Mouse (Mus musculus): ENCODE results near the gene Ppp1r3e. TPM values are rescaled to one million over a fixed set of nuclear protein-coding genes. Genes with fewer than 3 reads are reported as not detected.

The Ppp1r3e gene
- total RNA-seq, 2 experiments from 2014 or later: 18.6 to 21.2 TPM

GRCm38 (mm10) chr14:54875844-54876538 is 1.4 kb downstream of the Ppp1r3e start:
- intact Hi-C loops (cut with DNase I): no loop called here
- no peak for DNase-seq (ENCODE audit: extremely low spot score in 1 of 2, low spot score in 2 of 2)
- no peak for TF ChIP-seq CTCF (IDR thresholded peaks at IDR 0.05)
- Histone ChIP-seq H3K4me3 (peak overlapping the region; percentile 96), H3K27ac (peak overlapping the region; percentile 97)

- intact Hi-C loops (cut with DNase I): no loop called here
- H3K27ac ChIP-seq: no peak overlapping the region
- no peak for DNase-seq (ENCODE audit: extremely low spot score in 1 of 2, low spot score in 2 of 2)
- H3K4me3 ChIP-seq: no peak overlapping the region
- no peak for TF ChIP-seq CTCF (IDR thresholded peaks at IDR 0.05)
These were observed 3.2 kb downstream of the Ppp1r3e start for GRCm38 (mm10) chr14:54874165-54874564.

- intact Hi-C loops (cut with DNase I): no loop called here
- H3K27ac ChIP-seq: no peak within 1 kb of the TSS
- no peak within 1 kb of the TSS for H3K4me3 ChIP-seq
- no peak for TF ChIP-seq CTCF (IDR thresholded peaks at IDR 0.05)
- DNase-seq (ENCODE audit: extremely low spot score in 1 of 2, low spot score in 2 of 2): no peak
These were observed 6.5 kb downstream of the Ppp1r3e start, which contains the start of gene Homez for GRCm38 (mm10) chr14:54870861-54871260. Gene Homez, minus strand, starts transcription at chr14:54870961.

GRCm38 (mm10) chr14:54868026-54868425 is 9.3 kb downstream of the Ppp1r3e start:
- no peak for DNase-seq (ENCODE audit: extremely low spot score in 1 of 2, low spot score in 2 of 2)
- H3K4me3 ChIP-seq: no peak overlapping the region
- H3K27ac ChIP-seq: no peak overlapping the region
- intact Hi-C loops (cut with DNase I): no loop called here
- no peak for TF ChIP-seq CTCF (IDR thresholded peaks at IDR 0.05)

- intact Hi-C loops (cut with DNase I): no loop called here
- peak; percentile 45 for TF ChIP-seq CTCF (IDR thresholded peaks at IDR 0.05)
These were observed 10.4 kb downstream of the Ppp1r3e start for GRCm38 (mm10) chr14:54866936-54867335.

GRCm38 (mm10) chr14:54866268-54866667 is 11.1 kb downstream of the Ppp1r3e start:
- intact Hi-C loops (cut with DNase I): no loop called here
- no peak for TF ChIP-seq CTCF (IDR thresholded peaks at IDR 0.05)

More at GRCm38 (mm10) chr14:54866936-54867335, 10.4 kb downstream of the Ppp1r3e start:
- H3K27ac ChIP-seq: no peak overlapping the region
- no peak for DNase-seq (ENCODE audit: extremely low spot score in 1 of 2, low spot score in 2 of 2)
- no peak overlapping the region for H3K4me3 ChIP-seq

GRCm38 (mm10) chr14:54865626-54866025 is 11.7 kb downstream of the Ppp1r3e start:
- no peak for TF ChIP-seq CTCF (IDR thresholded peaks at IDR 0.05)
- H3K4me3 ChIP-seq: no peak overlapping the region
- no peak overlapping the region for H3K27ac ChIP-seq
- no peak for DNase-seq (ENCODE audit: extremely low spot score in 1 of 2, low spot score in 2 of 2)
- intact Hi-C loops (cut with DNase I): no loop called here

More at GRCm38 (mm10) chr14:54866268-54866667, 11.1 kb downstream of the Ppp1r3e start:
- DNase-seq (ENCODE audit: extremely low spot score in 1 of 2, low spot score in 2 of 2): no peak
- no peak overlapping the region for H3K4me3 ChIP-seq
- H3K27ac ChIP-seq: no peak overlapping the region

GRCm38 (mm10) chr14:54864313-54865036 is 12.9 kb downstream of the Ppp1r3e start:
- Histone ChIP-seq H3K4me3 (peak overlapping the region; percentile 86), H3K27ac (peak overlapping the region; percentile 92)
- TF ChIP-seq CTCF (IDR thresholded peaks at IDR 0.05): no peak
- intact Hi-C loops (cut with DNase I): no loop called here
- no peak for DNase-seq (ENCODE audit: extremely low spot score in 1 of 2, low spot score in 2 of 2)

GRCm38 (mm10) chr14:54863501-54864312 is 13.6 kb downstream of the Ppp1r3e start:
- intact Hi-C loops (cut with DNase I): no loop called here
- peak; percentile 91 to 93 for DNase-seq (ENCODE audit: extremely low spot score in 1 of 2, low spot score in 2 of 2)
- H3K27ac ChIP-seq: peak overlapping the region; percentile 92

GRCm38 (mm10) chr14:54860511-54860910 is 16.8 kb downstream of the Ppp1r3e start:
- Histone ChIP-seq H3K4me3 (no peak overlapping the region), H3K27ac (no peak overlapping the region)
- DNase-seq (ENCODE audit: extremely low spot score in 1 of 2, low spot score in 2 of 2): peak; percentile 52 to 66
- intact Hi-C loops (cut with DNase I): loop anchor here (2.0 kb wide), 1 partner anchor 146 kb away; no protein-coding TSS in a partner anchor
- TF ChIP-seq CTCF (IDR thresholded peaks at IDR 0.05): peak; percentile 80

More at GRCm38 (mm10) chr14:54863501-54864312, 13.6 kb downstream of the Ppp1r3e start:
- no peak; the same call in 1 of the 2 replicates for TF ChIP-seq CTCF (IDR thresholded peaks at IDR 0.05)
- peak overlapping the region; percentile 86 for H3K4me3 ChIP-seq

GRCm38 (mm10) chr14:54857891-54858290 is 19.5 kb downstream of the Ppp1r3e start:
- no peak for DNase-seq (ENCODE audit: extremely low spot score in 1 of 2, low spot score in 2 of 2)
- intact Hi-C loops (cut with DNase I): no loop called here
- no peak for TF ChIP-seq CTCF (IDR thresholded peaks at IDR 0.05)
- H3K4me3 ChIP-seq: no peak overlapping the region
- no peak overlapping the region for H3K27ac ChIP-seq
